Mouse (Mus musculus) cerebellum, adult 11-12 months (tissue): ENCODE measurements around the gene Gm45837.
"Not testable (repeated sequence)": the region's sequence is repeated elsewhere in the genome, so short reads cannot be mapped to it uniquely, and the experiment has no call there.

Experiments used
- DNase-seq: peaks from one replicate; pipeline ENCODE4 v3.0.0; 2022

Gm45837 gene

GRCm38 (mm10) chr7:101509212-101509611 lies 98.5 kb downstream of the Gm45837 start:
- DNase-seq, result no peak

GRCm38 (mm10) chr7:101513655-101514054 lies 103.0 kb downstream of the Gm45837 start:
- peak; percentile 48 for DNase-seq

GRCm38 (mm10) chr7:101514768-101515167 lies 104.1 kb downstream of the Gm45837 start:
- no peak for DNase-seq

GRCm38 (mm10) chr7:101515295-101515694 lies 104.6 kb downstream of the Gm45837 start:
- no peak for DNase-seq

GRCm38 (mm10) chr7:101516460-101516859 lies 105.8 kb downstream of the Gm45837 start:
- no peak for DNase-seq

- DNase-seq, result no peak
Measured at GRCm38 (mm10) chr7:101521696-101522095, 111.0 kb downstream of the Gm45837 start.

GRCm38 (mm10) chr7:101523205-101523604 lies 112.5 kb downstream of the Gm45837 start:
- DNase-seq, result no peak

- no peak for DNase-seq
Measured at GRCm38 (mm10) chr7:101526484-101526883, 115.8 kb downstream of the Gm45837 start.

GRCm38 (mm10) chr7:101534428-101534827 lies 123.7 kb downstream of the Gm45837 start:
- no peak for DNase-seq

- no peak for DNase-seq
Measured at GRCm38 (mm10) chr7:101535102-101535501, 124.4 kb downstream of the Gm45837 start.

- no peak for DNase-seq
Measured at GRCm38 (mm10) chr7:101535517-101535916, 124.8 kb downstream of the Gm45837 start.

- no peak for DNase-seq
Measured at GRCm38 (mm10) chr7:101537541-101537940, 126.9 kb downstream of the Gm45837 start.

- DNase-seq, result no peak
Measured at GRCm38 (mm10) chr7:101538141-101538933, 127.7 kb downstream of the Gm45837 start.

GRCm38 (mm10) chr7:101539774-101540173 lies 129.1 kb downstream of the Gm45837 start:
- no peak for DNase-seq

GRCm38 (mm10) chr7:101540684-101541083 lies 130.0 kb downstream of the Gm45837 start:
- DNase-seq, result no peak

GRCm38 (mm10) chr7:101541132-101541531 lies 130.4 kb downstream of the Gm45837 start:
- DNase-seq, result peak; percentile 44

- DNase-seq, result no peak
Measured at GRCm38 (mm10) chr7:101541734-101542133, 131.0 kb downstream of the Gm45837 start.

GRCm38 (mm10) chr7:101547651-101548050 lies 137.0 kb downstream of the Gm45837 start:
- no peak for DNase-seq

- DNase-seq, result no peak
Measured at GRCm38 (mm10) chr7:101549266-101549665, 138.6 kb downstream of the Gm45837 start.

GRCm38 (mm10) chr7:101550686-101551485 lies 140.2 kb downstream of the Gm45837 start:
- DNase-seq, result no peak

GRCm38 (mm10) chr7:101551530-101551929 lies 140.8 kb downstream of the Gm45837 start:
- DNase-seq, result no peak

- not testable (repeated sequence) for DNase-seq
Measured at GRCm38 (mm10) chr7:101555473-101555872, 144.8 kb downstream of the Gm45837 start.

GRCm38 (mm10) chr7:101557391-101557790 lies 146.7 kb downstream of the Gm45837 start:
- no peak for DNase-seq

GRCm38 (mm10) chr7:101559393-101559792 lies 148.7 kb downstream of the Gm45837 start:
- DNase-seq, result not testable (repeated sequence)
